Mouse (Mus musculus) cerebellum, adult 2 months (tissue): ENCODE measurements at regions not wholly inside any gene's neighbourhood (a gene's known extent, or its start where the extent isn't known, plus 50 kb on each side); places are given as distances from the start of the nearest gene placed in this dataset.

Experiments
- CTCF ChIP-seq: fragments of 200-500 bp; IDR thresholded peaks from 2 replicates; pipeline ENCODE4 v1.5.1; 2011; ENCODE audit warnings: low read depth, mild to moderate bottlenecking, control low read depth, low read length, moderate library complexity, borderline replicate concordance; ENCODE audit not compliant: insufficient read depth
- POLR2A ChIP-seq: fragments of 200-500 bp; IDR thresholded peaks from 2 replicates; pipeline ENCODE4 v1.6.1; 2011; ENCODE audit warnings: low read length, control low read depth, borderline replicate concordance; ENCODE audit not compliant: insufficient read depth

- TF ChIP-seq POLR2A = no peak
- no peak for TF ChIP-seq CTCF
These were observed 115.3 kb downstream of the Evx1 start for GRCm38 (mm10) chr6:52428489-52429203.
